Mouse (Mus musculus): ENCODE measurements at regions not wholly inside any gene's neighbourhood (a gene's known extent, or its start where the extent isn't known, plus 50 kb on each side); places are given as distances from the start of the nearest gene placed in this dataset.

DNA sequence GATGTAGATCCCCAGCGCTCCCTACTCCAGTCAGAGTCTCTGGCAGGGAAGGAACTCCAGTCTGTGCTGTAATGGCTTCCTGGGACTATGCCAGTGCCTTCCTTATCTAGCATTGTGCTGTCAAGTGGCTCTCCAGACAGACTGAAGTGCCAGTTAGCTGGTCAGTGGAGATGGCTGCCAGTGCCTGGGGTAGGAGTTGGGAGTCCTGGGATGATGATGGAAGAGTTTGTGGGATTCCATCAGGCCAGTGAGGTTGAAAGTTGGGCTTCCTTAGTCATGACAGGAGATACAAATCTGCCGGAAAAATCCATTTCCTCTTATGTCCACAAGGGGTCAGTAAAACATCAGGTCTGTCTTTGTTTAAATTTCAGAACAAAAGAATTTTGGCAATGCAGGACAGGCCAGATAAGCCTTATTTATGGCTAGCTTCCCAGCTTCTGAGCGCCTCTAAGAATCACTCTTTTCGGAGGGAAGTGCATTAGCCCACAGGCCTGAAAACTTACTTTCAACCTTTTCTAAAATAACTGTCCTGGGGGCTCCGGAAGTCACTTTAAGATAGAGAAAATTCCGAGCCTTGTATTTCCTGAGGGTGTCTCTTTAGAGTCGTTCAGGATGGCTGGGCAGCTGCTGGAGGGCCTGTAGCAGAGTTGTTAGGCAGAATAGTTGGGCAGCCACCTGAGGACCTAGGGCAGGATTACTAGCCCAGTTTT is 79.5 kb upstream of the Camk1g start:
- ATAC-seq (replicated peaks; ENCODE audit: poor library complexity, severe bottlenecking): peak; percentile 63

DNA sequence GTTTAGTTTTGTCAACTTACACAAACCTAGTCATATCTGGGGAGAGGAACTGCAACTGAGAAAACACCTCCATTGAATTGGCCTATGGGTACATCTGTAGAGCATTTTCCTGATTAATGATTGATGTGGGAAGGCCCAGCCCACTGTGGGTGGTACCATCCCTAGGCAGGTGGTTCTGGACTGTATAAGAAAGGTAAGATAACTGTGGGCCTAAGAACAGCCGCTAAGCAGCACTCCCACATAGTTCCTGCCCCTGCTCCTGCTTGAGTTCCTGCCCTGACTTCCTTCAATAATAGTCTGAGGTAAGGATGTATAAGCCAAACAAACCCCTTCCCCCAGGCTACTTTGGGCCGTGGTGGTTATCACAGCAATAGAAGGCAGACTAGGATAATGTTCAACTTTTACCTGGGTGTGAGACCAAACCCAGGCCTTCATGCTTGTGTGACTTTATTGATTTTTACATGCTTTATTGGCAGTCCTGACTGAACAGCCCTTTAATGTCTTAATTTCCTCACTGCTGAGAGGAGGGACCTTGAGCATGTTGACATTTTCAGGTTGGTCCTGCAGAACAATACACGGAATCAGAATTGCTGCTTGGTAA is 78.8 kb upstream of the Camk1g start:
- no peak for ATAC-seq (replicated peaks; ENCODE audit: poor library complexity, severe bottlenecking)

DNA sequence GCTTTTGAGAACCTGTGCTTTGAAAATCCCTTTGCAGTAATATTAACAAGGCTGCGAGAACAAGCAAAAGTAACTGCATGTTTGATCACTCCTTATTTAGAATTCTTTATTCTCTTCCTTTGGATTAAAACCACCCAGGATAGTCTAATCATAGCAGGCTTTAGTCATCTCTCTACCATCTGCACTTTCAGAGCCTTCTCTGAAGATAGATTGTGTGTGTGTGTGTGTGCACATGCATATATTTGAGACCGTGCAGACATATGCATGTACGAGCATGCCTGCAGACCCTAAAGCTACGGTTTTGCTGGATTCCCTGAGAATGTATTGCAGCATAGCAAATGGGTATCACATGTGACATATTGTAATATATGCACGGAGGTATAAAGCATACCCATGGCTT is 77.5 kb upstream of the Camk1g start:
- no peak for ATAC-seq (replicated peaks; ENCODE audit: poor library complexity, severe bottlenecking)

DNA sequence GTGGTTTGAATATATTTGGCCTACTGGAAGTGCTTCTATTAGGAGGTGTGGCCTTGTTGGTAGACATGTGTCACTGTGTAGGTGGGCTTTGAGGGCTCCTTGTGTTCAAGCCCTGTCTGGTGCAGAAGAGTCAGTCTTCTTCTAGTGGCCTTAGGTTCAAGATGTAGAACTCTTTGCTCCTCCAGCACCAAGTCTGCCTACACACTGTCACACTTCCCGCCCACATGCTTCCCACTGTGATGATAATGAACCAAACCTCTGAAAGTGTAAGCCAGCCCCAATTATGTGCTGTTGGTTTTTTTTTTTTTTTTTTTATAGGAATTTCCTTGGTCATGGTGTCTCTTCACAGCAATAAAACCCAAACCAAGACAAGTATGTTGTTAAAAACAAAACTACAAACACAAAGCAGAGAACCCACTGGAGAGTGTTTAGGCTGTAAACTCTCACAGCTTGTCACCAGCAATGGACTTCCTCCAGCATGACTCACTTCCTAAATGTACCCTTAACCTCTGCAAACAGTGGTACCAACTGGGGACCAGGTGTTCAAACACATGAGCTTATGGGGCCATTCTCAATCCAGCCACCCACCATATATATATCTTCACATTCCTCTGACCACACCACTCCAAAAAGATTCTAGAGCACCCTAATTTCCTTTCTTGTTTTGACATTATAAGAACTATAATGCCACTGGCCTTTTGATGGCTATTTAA is 74.0 kb upstream of the Camk1g start:
- ATAC-seq (replicated peaks; ENCODE audit: poor library complexity, severe bottlenecking): no peak

DNA sequence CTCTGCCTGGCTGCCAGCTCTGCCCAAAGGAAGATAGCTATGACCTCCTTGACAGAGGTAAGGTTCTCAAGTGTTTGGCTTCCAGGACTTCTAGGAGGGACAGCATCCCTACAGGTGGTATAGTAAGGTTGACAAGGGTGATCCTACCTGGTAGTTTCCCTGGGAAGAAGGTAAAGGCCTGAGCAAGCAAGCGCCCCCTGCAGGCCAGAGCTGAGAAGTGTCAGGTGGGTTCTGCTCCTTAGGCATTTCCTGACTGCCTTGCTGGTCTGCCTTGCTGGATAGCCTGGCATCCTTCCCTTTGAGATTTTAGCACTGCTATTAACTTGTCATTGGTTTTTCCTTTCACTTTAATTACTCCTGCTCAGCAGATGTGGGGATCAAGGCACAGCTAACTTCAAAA is 70.4 kb upstream of the Camk1g start:
- peak; percentile 77 for ATAC-seq (replicated peaks; ENCODE audit: poor library complexity, severe bottlenecking)

DNA sequence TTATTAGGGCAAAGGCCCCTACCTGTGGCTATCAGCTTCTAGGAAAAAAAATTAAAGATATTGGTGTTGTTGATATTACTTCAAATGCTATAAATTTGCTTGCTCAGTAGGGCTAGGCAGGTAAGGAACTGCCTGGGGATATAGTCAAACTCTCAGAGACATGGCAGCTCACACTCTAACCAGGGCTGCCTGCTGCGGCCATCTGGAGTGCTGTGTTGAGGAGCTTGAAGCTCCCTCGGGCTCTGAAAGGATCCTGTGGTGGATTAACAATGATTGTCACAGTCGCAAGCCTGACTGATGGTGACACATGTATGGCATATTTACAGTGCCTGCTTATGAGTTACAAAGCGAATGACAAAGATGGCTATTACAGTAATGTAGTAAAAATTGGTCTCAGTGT is 64.2 kb upstream of the Camk1g start:
- no peak for ATAC-seq (replicated peaks; ENCODE audit: poor library complexity, severe bottlenecking)

DNA sequence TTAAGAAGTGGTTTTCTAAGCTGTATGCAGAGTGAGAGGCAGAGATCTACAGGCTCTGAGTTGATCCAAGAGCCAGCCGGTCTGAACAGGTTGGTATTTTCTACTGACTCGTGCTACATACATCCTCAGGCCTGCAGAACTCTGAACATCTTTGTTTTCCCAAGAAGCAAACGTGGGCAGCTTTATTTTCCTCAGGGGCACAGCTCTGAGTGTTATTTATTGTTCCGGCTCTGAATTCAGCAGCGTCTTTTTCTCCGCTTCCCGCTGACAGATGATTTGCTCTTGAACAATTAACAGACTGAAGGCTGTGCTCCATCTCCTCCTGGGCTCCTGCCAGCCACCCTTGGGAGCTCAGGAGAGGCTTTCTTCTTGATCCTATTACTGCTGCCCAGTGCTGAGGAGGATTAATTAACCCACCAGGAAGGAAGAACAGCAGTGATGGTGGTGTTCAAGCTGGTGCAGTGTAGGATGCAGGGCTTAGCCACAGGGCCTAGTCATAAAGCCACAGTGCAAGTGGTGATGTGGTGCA is 63.5 kb upstream of the Camk1g start:
- ATAC-seq (replicated peaks; ENCODE audit: poor library complexity, severe bottlenecking): no peak

DNA sequence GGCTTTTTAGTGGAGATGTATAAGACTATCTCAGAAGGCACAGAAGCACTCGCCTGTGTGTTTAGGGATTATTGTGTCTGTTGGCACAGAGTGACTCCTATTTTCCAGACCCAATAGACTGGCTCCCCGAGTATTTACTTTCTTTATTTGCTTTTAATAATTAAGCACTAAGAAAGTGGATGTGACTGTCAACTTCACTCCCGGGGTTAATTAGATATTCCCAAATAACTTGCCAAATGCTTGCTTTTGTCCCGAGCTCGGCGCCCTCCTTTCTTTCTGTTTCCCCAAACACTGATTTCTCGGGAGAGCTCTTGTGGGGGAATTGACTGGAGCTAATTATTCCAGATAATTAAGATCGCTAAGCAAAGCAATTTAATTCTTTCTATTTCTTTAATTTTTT is 60.1 kb upstream of the Camk1g start:
- ATAC-seq (replicated peaks; ENCODE audit: poor library complexity, severe bottlenecking): no peak

DNA sequence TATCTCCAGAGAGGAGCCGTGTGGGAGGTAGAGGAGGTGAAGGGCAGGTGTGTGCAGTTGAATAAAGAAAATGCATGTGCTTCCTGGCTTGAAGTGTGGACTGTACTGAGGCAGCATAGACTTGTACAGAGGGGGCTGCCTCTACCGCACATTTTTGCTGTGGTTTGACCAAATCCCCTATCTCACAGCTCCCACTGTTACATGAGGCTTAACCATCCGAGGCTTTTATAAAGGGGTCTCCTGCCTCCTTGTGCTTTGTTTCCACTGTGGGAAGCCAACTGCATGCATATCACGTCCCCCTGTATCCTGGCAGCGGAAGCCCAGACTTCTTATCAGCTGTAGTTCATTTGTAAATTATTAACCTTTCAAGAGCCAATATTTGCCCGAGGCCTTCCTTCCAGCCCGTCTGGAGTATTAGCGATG is 53.6 kb upstream of the Camk1g start:
- ATAC-seq (replicated peaks; ENCODE audit: poor library complexity, severe bottlenecking): no peak

DNA sequence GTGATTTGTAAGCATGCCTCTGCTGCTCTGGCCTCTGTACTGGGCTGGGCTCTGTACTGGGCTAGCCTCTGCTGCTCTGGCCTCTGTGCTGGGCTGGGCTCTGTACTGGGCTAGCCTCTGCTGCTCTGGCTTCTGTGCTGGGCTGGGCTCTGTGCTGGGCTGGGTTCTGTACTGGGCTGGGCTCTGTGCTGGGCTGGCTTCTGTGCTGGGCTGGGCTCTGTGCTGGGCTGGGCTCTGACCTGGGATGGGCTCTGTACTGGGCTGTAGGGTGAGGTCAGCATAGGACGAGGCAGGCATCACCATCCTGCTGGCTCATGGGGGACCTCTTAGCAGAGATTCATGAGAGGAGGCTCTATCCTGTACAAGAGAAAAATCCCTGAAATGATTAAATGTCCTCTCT is 52.8 kb upstream of the Camk1g start:
- ATAC-seq (replicated peaks; ENCODE audit: poor library complexity, severe bottlenecking): no peak

DNA sequence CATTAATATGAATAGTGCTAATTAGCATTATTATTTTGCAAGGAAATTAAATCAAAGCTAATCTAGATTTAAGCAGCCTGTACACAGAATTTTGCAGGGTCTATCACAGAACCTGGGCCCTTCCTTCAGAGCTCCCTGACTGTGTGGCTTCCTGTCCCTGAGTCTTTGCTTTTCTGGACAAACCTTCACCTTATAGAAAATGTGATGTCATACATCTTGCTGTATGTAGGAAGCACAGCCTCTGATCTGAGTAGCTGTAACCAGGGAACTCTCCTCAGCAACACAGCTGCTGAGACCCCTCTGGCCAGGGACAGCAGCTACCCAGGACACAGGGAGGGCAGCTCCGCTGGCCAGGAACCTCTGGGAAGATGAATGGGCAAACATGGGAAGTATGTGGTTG is 51.7 kb upstream of the Camk1g start:
- no peak for ATAC-seq (replicated peaks; ENCODE audit: poor library complexity, severe bottlenecking)

DNA sequence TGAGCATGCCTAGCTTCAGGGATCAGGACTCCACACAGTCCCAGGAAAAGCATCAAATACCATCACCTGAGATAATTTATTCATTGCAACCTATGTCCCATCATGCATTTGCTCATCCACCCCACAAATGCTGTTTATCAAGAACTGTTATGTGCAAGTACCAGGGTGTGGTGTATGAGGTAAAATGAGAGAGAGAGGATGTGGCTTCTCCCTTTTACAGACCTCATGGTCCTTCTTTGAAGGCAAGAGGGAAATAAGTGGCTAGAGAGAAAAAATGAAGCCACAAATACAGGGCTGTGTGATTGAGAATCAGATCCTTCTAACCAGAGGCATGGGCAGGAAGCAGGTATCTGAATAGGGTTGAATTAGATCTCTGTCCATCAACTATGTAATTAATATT is 51.3 kb upstream of the Camk1g start:
- no peak for ATAC-seq (replicated peaks; ENCODE audit: poor library complexity, severe bottlenecking)
